Mouse (Mus musculus) kidney, embryonic 14.5 days (tissue): ENCODE data around the gene Secisbp2l. TPM values are rescaled to one million over a fixed set of nuclear protein-coding genes. Genes with fewer than 3 reads are reported as not detected.

Source experiments
- ATAC-seq: fragments of 200-750 bp; cut with Nextera tagmentation; 2 replicates; pipeline ENCODE4 v1.8.0; 2017; ENCODE audit warnings: moderate number of reproducible peaks, mild to moderate bottlenecking, moderate TSS enrichment, moderate library complexity; ENCODE audit not compliant: low FRiP score, low TSS enrichment
- H3K27ac ChIP-seq: fragments of 300-500 bp; sonication (generic); 2 replicates; pipeline ENCODE4 v1.5.1; 2014; ENCODE audit warnings: low read depth, mild to moderate bottlenecking, low read length, moderate library complexity, mixed read lengths
- H3K27me3 ChIP-seq: fragments of 300-500 bp; sonication (generic); 2 replicates; pipeline ENCODE4 v1.6.1; 2014; ENCODE audit warnings: mild to moderate bottlenecking, low read length; ENCODE audit not compliant: control insufficient read depth, insufficient read depth
- H3K36me3 ChIP-seq: fragments of 300-500 bp; sonication (generic); 2 replicates; pipeline ENCODE4 v1.6.1; 2014; ENCODE audit warnings: low read length, mixed read lengths; ENCODE audit not compliant: control insufficient read depth, insufficient read depth
- H3K4me1 ChIP-seq: fragments of 300-500 bp; sonication (generic); 2 replicates; pipeline ENCODE4 v1.6.1; 2014; ENCODE audit warnings: low read length, mixed read lengths; ENCODE audit not compliant: control insufficient read depth, insufficient read depth
- H3K4me2 ChIP-seq: fragments of 300-500 bp; sonication (generic); replicated peaks from 2 replicates; pipeline ENCODE4 v1.6.1; 2014; ENCODE audit warnings: low read depth, mild to moderate bottlenecking, low read length
- H3K4me3 ChIP-seq: fragments of 300-500 bp; sonication (generic); 2 replicates; pipeline ENCODE4 v1.5.1; 2014; ENCODE audit warnings: mild to moderate bottlenecking, low read length
- H3K9ac ChIP-seq: fragments of 300-500 bp; sonication (generic); 2 replicates; pipeline ENCODE4 v1.6.1; 2014; ENCODE audit warnings: low read depth, mild to moderate bottlenecking, low read length, moderate library complexity
- H3K9me3 ChIP-seq: fragments of 300-500 bp; sonication (generic); 2 replicates; pipeline ENCODE4 v1.6.1; 2016; ENCODE audit warnings: low read length; ENCODE audit not compliant: control insufficient read depth
- WGBS: fragments of 180-500 bp; shearing (Covaris S2); extraction: QIAGEN DNeasy Blood & Tissue Kit; methylation state at CpG from one replicate; pipeline ENCODE4 v1.1.7; 2014; 5-methylcytosine and 5-hydroxymethylcytosine counted together
- polyA plus RNA-seq: library from polyadenylated mRNA; unstranded; fragments of >200 nt; fragmentation: Nextera tagmentation; extraction: Ambion mirVana; gene quantifications from 2 replicates; pipeline ENCODE4 v1.2.1, GENCODE M21; 2014

Secisbp2l gene
- polyA plus RNA-seq, 1 experiment from 2014 or later = 26.7 TPM

GRCm38 (mm10) chr2:125801947-125802346 is 19.3 kb upstream of the Secisbp2l start:
- no peak overlapping the region for H3K4me2 ChIP-seq
- H3K4me3 ChIP-seq = no peak overlapping the region
- ATAC-seq = no peak
- no peak overlapping the region for H3K27ac ChIP-seq
- no peaks in the 10 kb centered on the region for H3K27me3 ChIP-seq
- H3K36me3 ChIP-seq = no peaks in the 10 kb centered on the region
- H3K9me3 ChIP-seq = no peaks in the 10 kb centered on the region
- WGBS = 87% methylated on average over 4 of the region's 4 CpGs
- H3K4me1 ChIP-seq = 0 out of 2 replicates have a peak, but pooled peaks cover 2% of the 10 kb centered on the region
- no peak overlapping the region for H3K9ac ChIP-seq

GRCm38 (mm10) chr2:125801038-125801437 is 18.4 kb upstream of the Secisbp2l start:
- WGBS = 48% methylated on average over 8 of the region's 8 CpGs
- Histone ChIP-seq H3K4me1 (0 out of 2 replicates have a peak, but pooled peaks cover 2% of the 10 kb centered on the region), H3K4me3 (no peak overlapping the region), H3K9ac (no peak overlapping the region), H3K36me3 (no peaks in the 10 kb centered on the region), H3K27ac (no peak overlapping the region), H3K9me3 (no peaks in the 10 kb centered on the region), H3K27me3 (no peaks in the 10 kb centered on the region), H3K4me2 (no peak overlapping the region)
- ATAC-seq = no peak

DNA sequence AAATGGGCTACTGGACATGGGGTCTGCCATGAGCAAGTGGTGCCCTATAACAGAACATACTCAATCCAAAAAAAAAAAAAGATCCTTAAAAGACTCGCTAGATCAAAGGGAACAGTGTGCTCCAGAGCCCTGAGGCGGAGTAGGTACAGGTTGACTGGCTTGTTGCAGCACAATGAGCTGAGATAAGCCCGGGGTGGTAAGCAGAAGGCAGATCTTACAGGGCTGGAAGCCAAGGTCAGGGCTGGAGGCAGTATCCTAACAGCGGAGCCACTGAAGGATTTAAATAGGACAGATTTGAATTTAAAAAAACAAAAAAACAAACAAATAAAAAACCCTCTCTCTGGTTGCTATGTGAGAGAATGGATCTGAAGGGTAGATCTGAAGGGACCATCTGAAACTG is 17.8 kb upstream of the Secisbp2l start:
- Histone ChIP-seq H3K36me3 (no peaks in the 10 kb centered on the region), H3K4me3 (no peak overlapping the region), H3K27me3 (no peaks in the 10 kb centered on the region), H3K4me2 (no peak overlapping the region), H3K9ac (no peak overlapping the region), H3K9me3 (no peaks in the 10 kb centered on the region), H3K4me1 (0 out of 2 replicates have a peak, but pooled peaks cover 2% of the 10 kb centered on the region), H3K27ac (no peak overlapping the region)
- no peak for ATAC-seq
- WGBS = 57% methylated on average over 4 of the region's 4 CpGs

- ATAC-seq = no peak
- H3K4me3 ChIP-seq = no peak overlapping the region
- no peaks in the 10 kb centered on the region for H3K9me3 ChIP-seq
- peaks cover 8% of the 10 kb centered on the region; the same call in 1 of the 2 replicates for H3K4me1 ChIP-seq
- H3K27ac ChIP-seq = no peak overlapping the region
- no peaks in the 10 kb centered on the region for H3K36me3 ChIP-seq
- H3K27me3 ChIP-seq = no peaks in the 10 kb centered on the region
- H3K9ac ChIP-seq = no peak overlapping the region
- no peak overlapping the region for H3K4me2 ChIP-seq
These were observed 15.2 kb upstream of the Secisbp2l start for GRCm38 (mm10) chr2:125797872-125798271.

GRCm38 (mm10) chr2:125795118-125795517 is 12.4 kb upstream of the Secisbp2l start:
- H3K9ac ChIP-seq = no peak overlapping the region
- H3K4me1 ChIP-seq = peaks cover 6% of the 10 kb centered on the region; the same call in 1 of the 2 replicates
- no peak overlapping the region for H3K4me2 ChIP-seq
- 79% methylated on average over 2 of the region's 2 CpGs for WGBS
- no peaks in the 10 kb centered on the region for H3K36me3 ChIP-seq
- H3K9me3 ChIP-seq = no peaks in the 10 kb centered on the region
- H3K27me3 ChIP-seq = no peaks in the 10 kb centered on the region
- no peak overlapping the region for H3K27ac ChIP-seq
- no peak for ATAC-seq
- no peak overlapping the region for H3K4me3 ChIP-seq

GRCm38 (mm10) chr2:125794166-125794565 is 11.5 kb upstream of the Secisbp2l start:
- WGBS = 39% methylated on average over 2 of the region's 2 CpGs
- no peak overlapping the region for H3K27ac ChIP-seq
- no peak overlapping the region for H3K9ac ChIP-seq
- peak; percentile 16; the same call in 1 of the 2 replicates for ATAC-seq
- no peaks in the 10 kb centered on the region for H3K36me3 ChIP-seq
- no peak overlapping the region for H3K4me2 ChIP-seq
- no peaks in the 10 kb centered on the region for H3K27me3 ChIP-seq
- peaks cover 5% of the 10 kb centered on the region; the same call in 1 of the 2 replicates for H3K4me1 ChIP-seq
- no peak overlapping the region for H3K4me3 ChIP-seq
- no peaks in the 10 kb centered on the region for H3K9me3 ChIP-seq

DNA sequence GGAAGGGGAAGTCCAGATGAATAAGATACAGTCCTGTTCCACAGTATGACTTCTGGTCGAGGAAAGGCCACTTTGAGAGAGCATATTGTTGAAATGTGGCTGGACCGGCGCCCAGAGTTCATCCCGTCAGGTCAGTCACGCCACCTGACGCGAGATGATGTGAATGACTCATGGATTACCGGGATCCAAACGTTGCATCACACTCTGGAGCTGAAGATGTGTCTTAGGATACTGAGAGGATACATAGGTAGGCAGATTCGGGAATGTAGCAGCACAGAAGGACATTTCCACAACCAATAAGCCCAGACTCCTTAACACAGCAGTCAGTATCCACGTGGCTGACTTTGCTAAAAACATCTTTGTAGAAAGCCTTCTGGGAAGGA is 10.2 kb upstream of the Secisbp2l start:
- Histone ChIP-seq H3K36me3 (no peaks in the 10 kb centered on the region), H3K9me3 (no peaks in the 10 kb centered on the region), H3K27ac (no peak overlapping the region), H3K27me3 (no peaks in the 10 kb centered on the region), H3K4me3 (no peak overlapping the region), H3K4me2 (no peak overlapping the region), H3K4me1 (peaks cover 5% of the 10 kb centered on the region; the same call in 1 of the 2 replicates), H3K9ac (no peak overlapping the region)
- ATAC-seq = no peak
- 90% methylated on average over 11 of the region's 11 CpGs for WGBS

DNA sequence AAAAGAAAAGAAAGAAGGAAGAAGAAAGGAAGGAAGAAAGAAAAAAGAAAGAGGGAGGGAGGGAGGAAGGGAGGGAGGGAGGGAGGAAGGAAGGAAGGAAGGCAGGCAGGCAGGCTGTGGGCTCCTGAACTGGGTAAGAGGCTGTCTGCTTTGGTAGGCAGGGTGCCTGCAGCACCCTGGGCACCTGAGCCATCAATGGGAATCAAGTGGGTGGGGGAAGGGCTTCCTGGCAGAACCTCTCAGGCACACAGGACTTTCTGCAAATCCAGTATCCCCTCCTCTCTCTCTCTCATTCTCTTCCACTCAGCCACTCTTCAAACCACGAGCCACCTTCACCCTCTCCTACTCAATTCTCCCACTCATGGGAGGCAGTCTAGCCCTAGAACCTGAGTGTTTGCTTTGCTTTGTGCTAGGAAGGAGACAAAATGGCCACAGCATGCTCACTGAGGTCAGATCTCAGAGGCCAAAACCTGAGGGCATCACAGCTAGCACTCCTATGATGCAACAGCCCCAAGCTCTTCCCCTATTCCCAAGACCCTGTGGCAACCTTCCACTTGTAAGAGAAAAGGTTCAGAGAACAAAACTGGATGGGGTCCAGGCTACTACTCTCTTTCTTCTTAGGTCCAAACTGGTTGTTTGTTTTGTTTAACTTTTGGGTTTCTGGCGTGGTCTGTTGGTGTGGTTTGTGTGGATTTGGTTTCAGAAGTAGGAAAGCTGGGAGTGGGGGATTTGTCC is 9.6 kb upstream of the Secisbp2l start:
- Histone ChIP-seq H3K9me3 (no peaks in the 10 kb centered on the region), H3K9ac (no peak overlapping the region), H3K4me1 (peaks cover 5% of the 10 kb centered on the region; the same call in 1 of the 2 replicates), H3K4me2 (no peak overlapping the region), H3K27me3 (no peaks in the 10 kb centered on the region), H3K36me3 (no peaks in the 10 kb centered on the region), H3K27ac (no peak overlapping the region), H3K4me3 (no peak overlapping the region)
- ATAC-seq = no peak
- 76% methylated on average over 2 of the region's 2 CpGs for WGBS

DNA sequence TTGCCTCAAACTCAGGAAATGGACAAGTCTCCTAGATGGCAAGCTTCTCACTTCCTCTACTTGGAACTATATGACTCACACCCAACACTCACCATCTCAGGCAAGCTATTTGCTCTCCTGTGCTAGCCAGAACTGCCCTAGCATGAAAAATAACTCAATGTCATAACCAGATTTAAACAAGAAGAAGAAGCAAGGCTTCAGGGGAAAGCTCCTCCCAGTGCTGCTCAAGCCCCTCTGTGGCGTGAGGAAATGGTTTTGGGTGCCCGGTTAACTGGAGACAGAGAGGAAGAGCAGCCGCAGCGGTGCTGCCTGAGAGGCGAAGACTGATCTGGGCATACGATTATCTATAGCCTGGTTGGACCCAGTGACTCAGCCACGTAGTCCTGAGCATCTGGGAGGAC is 8.8 kb upstream of the Secisbp2l start:
- no peak for ATAC-seq
- no peak overlapping the region for H3K4me3 ChIP-seq
- H3K27ac ChIP-seq = no peak overlapping the region
- H3K4me2 ChIP-seq = no peak overlapping the region
- no peaks in the 10 kb centered on the region for H3K27me3 ChIP-seq
- peaks cover 5% of the 10 kb centered on the region; the same call in 1 of the 2 replicates for H3K4me1 ChIP-seq
- H3K36me3 ChIP-seq = no peaks in the 10 kb centered on the region
- no peaks in the 10 kb centered on the region for H3K9me3 ChIP-seq
- 83% methylated on average over 7 of the region's 7 CpGs for WGBS
- H3K9ac ChIP-seq = no peak overlapping the region
